Mouse (Mus musculus): ENCODE results near the gene Myo1b.

DNA sequence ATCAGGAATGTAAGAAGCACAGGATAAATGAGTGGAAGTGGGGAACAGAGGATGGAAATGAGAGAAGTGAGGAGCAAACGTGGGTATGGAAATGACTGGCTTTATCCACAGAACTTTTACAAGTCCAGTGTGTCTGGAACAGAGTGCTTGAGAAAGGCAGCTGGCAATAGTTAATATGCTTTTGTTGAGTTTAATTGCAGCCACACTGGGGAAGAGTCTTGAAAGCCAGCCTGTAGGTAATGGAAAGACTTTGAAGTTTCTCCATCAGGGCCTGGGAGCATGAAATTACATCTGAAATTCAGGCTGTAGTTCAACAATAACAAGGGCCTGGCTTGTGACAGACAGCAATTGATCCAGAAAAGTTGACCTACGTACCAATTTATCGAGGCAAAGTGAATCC is 209.8 kb downstream of the Myo1b start:
- TF ChIP-seq CHD1 (IDR thresholded peaks at IDR 0.05; ENCODE audit: low read depth, low read length) (no peak), CTCF (conservative IDR thresholded peaks at IDR 0.05 in 1 of 2, IDR thresholded peaks at IDR 0.05 in 1 of 2; ENCODE audit: low read depth in 2 of 2, low read length in 2 of 2) (no peak), MEF2A (IDR thresholded peaks at IDR 0.05; ENCODE audit: borderline replicate concordance, low read depth, low read length) (no peak), POLR2A (IDR thresholded peaks at IDR 0.05; ENCODE audit: low read depth, low read length) (no peak), ZMIZ1 (IDR thresholded peaks at IDR 0.05; ENCODE audit: low read depth, low read length) (no peak), MAFK (IDR thresholded peaks at IDR 0.05; ENCODE audit: insufficient replicate concordance, low read length) (no peak), EP300 (IDR thresholded peaks at IDR 0.05; ENCODE audit: low read length) (no peak)

Measured in CH12.LX (cell line).